Mouse (Mus musculus) gastrocnemius, adult 18-20 months (tissue): ENCODE results near the gene Klhl7. TPM values are rescaled to one million over a fixed set of nuclear protein-coding genes. Genes with fewer than 3 reads are reported as not detected.
"Not testable (repeated sequence)": the region's sequence is repeated elsewhere in the genome, so short reads cannot be mapped to it uniquely, and the experiment has no call there.

Experiments used
- DNase-seq: peaks from one replicate; pipeline ENCODE4 v3.0.0; 2021; ENCODE audit warnings: low spot score
- total RNA-seq, 2 experiments: library from RNA; stranded (reverse); gene quantifications; 2 replicates each; pipeline ENCODE4 v1.2.3; 2021

The Klhl7 gene
- total RNA-seq, 2 experiments from 2014 or later: 35.8 to 37.1 TPM

GRCm38 (mm10) chr5:24092496-24092895 lies 7.9 kb upstream of the Klhl7 start:
- DNase-seq: no peak

- no peak for DNase-seq
Measured at GRCm38 (mm10) chr5:24095393-24095792, 5.0 kb upstream of the Klhl7 start.

GRCm38 (mm10) chr5:24095881-24096280 lies 4.5 kb upstream of the Klhl7 start:
- no peak for DNase-seq

GRCm38 (mm10) chr5:24100810-24101311 lies 456 bp downstream of the Klhl7 start:
- DNase-seq: peak; percentile 64

- no peak for DNase-seq
Measured at GRCm38 (mm10) chr5:24101446-24102140, 1.2 kb downstream of the Klhl7 start.

GRCm38 (mm10) chr5:24103235-24103634 lies 2.8 kb downstream of the Klhl7 start:
- DNase-seq: not testable (repeated sequence)

- no peak for DNase-seq
Measured at GRCm38 (mm10) chr5:24103841-24104240, 3.4 kb downstream of the Klhl7 start.

- no peak for DNase-seq
Measured at GRCm38 (mm10) chr5:24107071-24107739, 6.8 kb downstream of the Klhl7 start.

GRCm38 (mm10) chr5:24107740-24108098 lies 7.3 kb downstream of the Klhl7 start:
- no peak for DNase-seq

- no peak for DNase-seq
Measured at GRCm38 (mm10) chr5:24110068-24110467, 9.7 kb downstream of the Klhl7 start.

- no peak for DNase-seq
Measured at GRCm38 (mm10) chr5:24112116-24112903, 11.9 kb downstream of the Klhl7 start.

GRCm38 (mm10) chr5:24122221-24122620 lies 21.8 kb downstream of the Klhl7 start:
- no peak for DNase-seq

GRCm38 (mm10) chr5:24124175-24124574 lies 23.8 kb downstream of the Klhl7 start:
- no peak for DNase-seq

GRCm38 (mm10) chr5:24124579-24125276 lies 24.3 kb downstream of the Klhl7 start:
- no peak for DNase-seq

- peak; percentile 33 for DNase-seq
Measured at GRCm38 (mm10) chr5:24125910-24126636, 25.7 kb downstream of the Klhl7 start.

GRCm38 (mm10) chr5:24126967-24127366 lies 26.6 kb downstream of the Klhl7 start:
- peak; percentile 16 for DNase-seq

- no peak for DNase-seq
Measured at GRCm38 (mm10) chr5:24146964-24147363, 46.6 kb downstream of the Klhl7 start.

GRCm38 (mm10) chr5:24152199-24152598 lies 51.8 kb downstream of the Klhl7 start:
- DNase-seq: no peak

GRCm38 (mm10) chr5:24156774-24157173 lies 56.4 kb downstream of the Klhl7 start:
- DNase-seq: no peak

GRCm38 (mm10) chr5:24164789-24165445 lies 64.5 kb downstream of the Klhl7 start, which contains the start of gene Nupl2:
Nupl2 (plus strand) TSS chr5:24164963.
- DNase-seq: peak; percentile 94
